Comparison of ENCODE assay signal across 8 mouse cellular contexts in genomic region chr15:31264827-31265226, GRCm38 (mm10). TPM values are rescaled to one million over a fixed set of nuclear protein-coding genes. Genes with fewer than 3 reads are reported as not detected.
A peak's percentile ranks its signal among the peaks of the same experiment; 100 is the strongest.
DNase-seq lines count a peak whose midpoint lies in the region; ATAC-seq and TF ChIP-seq lines count a peak whose summit lies in the region.

No protein-coding gene starts in this region.

- H3K27me3 ChIP-seq in intestine, embryonic 16.5 days (replicated peaks; ENCODE audit: control insufficient read depth, insufficient read depth, low read length) = no peaks in the 10 kb centered on the region
- no peaks in the 10 kb centered on the region for H3K27me3 ChIP-seq in midbrain, embryonic 11.5 days (ENCODE audit: control insufficient read depth, insufficient read depth, low read length)

- H3K27ac ChIP-seq in cortical plate, adult 2 months (ENCODE audit: insufficient read depth, low read length) = no peak overlapping the region
- H3K27ac ChIP-seq in intestine, embryonic 16.5 days (ENCODE audit: low read length) = no peak overlapping the region
- no peak overlapping the region for H3K27ac ChIP-seq in midbrain, embryonic 11.5 days (ENCODE audit: low read depth, low read length)

- no peaks in the 10 kb centered on the region for H3K9me3 ChIP-seq in intestine, embryonic 16.5 days (ENCODE audit: control insufficient read depth, low read length)
- H3K9me3 ChIP-seq in midbrain, embryonic 11.5 days (ENCODE audit: control insufficient read depth, low read length) = no peaks in the 10 kb centered on the region

- TF ChIP-seq CTCF in cortical plate, adult 2 months (IDR thresholded peaks at IDR 0.05; ENCODE audit: extremely low read depth, insufficient read depth, low read length) = peak; percentile 97

- H3K4me3 ChIP-seq in cortical plate, adult 2 months (ENCODE audit: insufficient read depth, low read length) = no peak overlapping the region
- no peak overlapping the region for H3K4me3 ChIP-seq in intestine, embryonic 16.5 days (ENCODE audit: low read length)
- H3K4me3 ChIP-seq in midbrain, embryonic 11.5 days (ENCODE audit: low read depth, low read length) = no peak overlapping the region

- no peaks in the 10 kb centered on the region for H3K4me1 ChIP-seq in cortical plate, adult 2 months (ENCODE audit: control insufficient read depth, insufficient read depth, low read length)
- no peaks in the 10 kb centered on the region for H3K4me1 ChIP-seq in intestine, embryonic 16.5 days (ENCODE audit: control insufficient read depth, insufficient read depth, low read length)
- H3K4me1 ChIP-seq in midbrain, embryonic 11.5 days (ENCODE audit: control insufficient read depth, insufficient read depth, low read length) = no peaks in the 10 kb centered on the region

- peak; percentile 74 for ATAC-seq in intestine, embryonic 16.5 days
- peak; percentile 88 for ATAC-seq in midbrain, embryonic 11.5 days (ENCODE audit: low FRiP score)

- no peak for TF ChIP-seq POLR2A in cortical plate, adult 2 months (IDR thresholded peaks at IDR 0.05; ENCODE audit: extremely low read depth, insufficient read depth, low read length)

- no peak overlapping the region for H3K9ac ChIP-seq in intestine, embryonic 16.5 days (ENCODE audit: low read depth, low read length)
- no peak overlapping the region for H3K9ac ChIP-seq in midbrain, embryonic 11.5 days (ENCODE audit: low read length)

- H3K4me2 ChIP-seq in intestine, embryonic 16.5 days (ENCODE audit: low read depth, low read length) = no peak overlapping the region
- no peak overlapping the region for H3K4me2 ChIP-seq in midbrain, embryonic 11.5 days

- H3K36me3 ChIP-seq in intestine, embryonic 16.5 days (ENCODE audit: control insufficient read depth, insufficient read depth, low read length) = no peaks in the 10 kb centered on the region
- no peaks in the 10 kb centered on the region for H3K36me3 ChIP-seq in midbrain, embryonic 11.5 days (ENCODE audit: control insufficient read depth, insufficient read depth, low read length)

- intact Hi-C loops in left cerebral cortex, postnatal 25 days (cut with DNase I) = loop anchor here (5.0 kb wide), 3 partner anchors 338 to 1238 kb away; partner anchors contain the start of gene Ctnnd2

- 40% methylated on average over 6 of the region's 6 CpGs for WGBS in intestine, embryonic 16.5 days
- whole genome bisulfite sequencing in midbrain, embryonic 11.5 days = 36% methylated on average over 6 of the region's 6 CpGs

- peak; percentile 86 for DNase-seq in ZHBTc4 (ENCODE audit: low read depth, low spot score)
- peak; percentile 66 for DNase-seq in gastrocnemius, postnatal 25 days
- peak; percentile 85 to 94 for DNase-seq in left cerebral cortex, postnatal 25 days (ENCODE audit: low spot score in 2 of 2)
- peak; percentile 94 for DNase-seq in midbrain, embryonic 11.5 days (ENCODE audit: low spot score, missing footprints)
- DNase-seq in skeletal muscle tissue, adult 2 months (ENCODE audit: low read depth, low spot score) = peak; percentile 52
- peak; percentile 66 for DNase-seq in yolk sac, embryonic 10.5 days (ENCODE audit: low spot score)

RNA-seq across cellular contexts. Expression of gene Dap, which starts 40.7 kb away (rescaled TPM):
- polyA plus RNA-seq in cortical plate, adult 2 months (2012; rRNA removed) = 8.4 and 11.3 TPM in 2 replicates
- 10 to 100 TPM; 11.1 to 18.9 TPM for total RNA-seq in gastrocnemius, postnatal 25 days (2021)
- polyA plus RNA-seq in intestine, embryonic 16.5 days (2015; fragmentation: Nextera tagmentation; extraction: Ambion mirVana) = 80.5 and 86.7 TPM in 2 replicates
- 1 to 10 TPM; 6.8 to 7.6 TPM for total RNA-seq in left cerebral cortex, postnatal 25 days (2021)
- 36.0 and 40.3 TPM in 2 replicates for polyA plus RNA-seq in midbrain, embryonic 11.5 days (2014; fragmentation: Nextera tagmentation; extraction: Ambion mirVana)
